Mouse (Mus musculus) CD4-positive helper T cell, adult 2 months (primary cell): Measurements from ENCODE around the gene Creb3l2.

Experiments used
- DNase-seq: peaks from one replicate; pipeline ENCODE4 v3.0.0-alpha.2; 2012; ENCODE audit warnings: low read depth, missing footprints, low spot score

The Creb3l2 gene

GRCm38 (mm10) chr6:37441251-37442011 lies 515 bp downstream of the Creb3l2 start:
- DNase-seq = no peak

- peak; percentile 42 for DNase-seq
Observed at GRCm38 (mm10) chr6:37440491-37441250, 1.3 kb downstream of the Creb3l2 start.

GRCm38 (mm10) chr6:37439676-37440490 lies 2.1 kb downstream of the Creb3l2 start:
- DNase-seq = no peak

GRCm38 (mm10) chr6:37438510-37438909 lies 3.4 kb downstream of the Creb3l2 start:
- no peak for DNase-seq

- no peak for DNase-seq
Observed at GRCm38 (mm10) chr6:37437086-37437485, 4.9 kb downstream of the Creb3l2 start.

GRCm38 (mm10) chr6:37435391-37435790 lies 6.6 kb downstream of the Creb3l2 start:
- no peak for DNase-seq

GRCm38 (mm10) chr6:37429849-37430470 lies 12.0 kb downstream of the Creb3l2 start:
- DNase-seq = no peak

GRCm38 (mm10) chr6:37428947-37429346 lies 13.0 kb downstream of the Creb3l2 start:
- no peak for DNase-seq

- no peak for DNase-seq
Observed at GRCm38 (mm10) chr6:37428044-37428443, 13.9 kb downstream of the Creb3l2 start.

GRCm38 (mm10) chr6:37426615-37427014 lies 15.3 kb downstream of the Creb3l2 start:
- no peak for DNase-seq

GRCm38 (mm10) chr6:37425833-37426232 lies 16.1 kb downstream of the Creb3l2 start:
- no peak for DNase-seq

GRCm38 (mm10) chr6:37425075-37425474 lies 16.9 kb downstream of the Creb3l2 start:
- no peak for DNase-seq

- DNase-seq = no peak
Observed at GRCm38 (mm10) chr6:37424374-37424773, 17.6 kb downstream of the Creb3l2 start.

GRCm38 (mm10) chr6:37423386-37423785 lies 18.6 kb downstream of the Creb3l2 start:
- DNase-seq = no peak

- DNase-seq = no peak
Observed at GRCm38 (mm10) chr6:37421124-37421523, 20.8 kb downstream of the Creb3l2 start.

- peak; percentile 38 for DNase-seq
Observed at GRCm38 (mm10) chr6:37419445-37419941, 22.5 kb downstream of the Creb3l2 start.

GRCm38 (mm10) chr6:37418931-37419330 lies 23.0 kb downstream of the Creb3l2 start:
- no peak for DNase-seq

GRCm38 (mm10) chr6:37416743-37417142 lies 25.2 kb downstream of the Creb3l2 start:
- no peak for DNase-seq

- DNase-seq = no peak
Observed at GRCm38 (mm10) chr6:37415505-37415904, 26.4 kb downstream of the Creb3l2 start.

- no peak for DNase-seq
Observed at GRCm38 (mm10) chr6:37415034-37415433, 26.9 kb downstream of the Creb3l2 start.

GRCm38 (mm10) chr6:37414576-37414975 lies 27.4 kb downstream of the Creb3l2 start:
- no peak for DNase-seq
